Mouse (Mus musculus) heart, embryonic 11.5 days (tissue): Measurements from ENCODE around the gene Cdh23. TPM values are rescaled to one million over a fixed set of nuclear protein-coding genes. Genes with fewer than 3 reads are reported as not detected.

Experiments used
- ATAC-seq: fragments of 200-750 bp; cut with Nextera tagmentation; replicated peaks from 2 replicates; pipeline ENCODE4 v1.8.0; 2017; ENCODE audit warnings: moderate library complexity; ENCODE audit not compliant: insufficient number of reproducible peaks, low FRiP score, low TSS enrichment
- H3K27ac ChIP-seq: fragments of 300-500 bp; sonication (generic); 2 replicates; pipeline ENCODE4 v1.5.1; 2014; ENCODE audit warnings: mild to moderate bottlenecking, low read depth, low read length
- H3K27me3 ChIP-seq: fragments of 300-500 bp; sonication (generic); 2 replicates; pipeline ENCODE4 v1.6.1; 2014; ENCODE audit warnings: mild to moderate bottlenecking, low read length, mixed read lengths; ENCODE audit not compliant: control insufficient read depth, insufficient read depth
- H3K36me3 ChIP-seq: fragments of 300-500 bp; sonication (generic); 2 replicates; pipeline ENCODE4 v1.6.1; 2014; ENCODE audit warnings: mild to moderate bottlenecking, low read length, moderate library complexity, mixed read lengths; ENCODE audit not compliant: control insufficient read depth, insufficient read depth
- H3K4me1 ChIP-seq: fragments of 300-500 bp; sonication (generic); 2 replicates; pipeline ENCODE4 v1.6.1; 2014; ENCODE audit warnings: low read length; ENCODE audit not compliant: control insufficient read depth, insufficient read depth
- H3K4me2 ChIP-seq: fragments of 300-500 bp; sonication (generic); 2 replicates; pipeline ENCODE4 v1.6.1; 2014; ENCODE audit warnings: mild to moderate bottlenecking, moderate library complexity
- H3K4me3 ChIP-seq: fragments of 300-500 bp; sonication (generic); 2 replicates; pipeline ENCODE4 v1.5.1; 2014; ENCODE audit warnings: low read depth, low read length
- H3K9ac ChIP-seq: fragments of 300-500 bp; sonication (generic); 2 replicates; pipeline ENCODE4 v1.6.1; 2014; ENCODE audit warnings: mild to moderate bottlenecking, low read depth, low read length, moderate library complexity
- H3K9me3 ChIP-seq: fragments of 300-500 bp; sonication (generic); replicated peaks from 2 replicates; pipeline ENCODE4 v1.6.1; 2016; ENCODE audit warnings: low read length; ENCODE audit not compliant: control insufficient read depth
- WGBS: fragments of 180-500 bp; shearing (Covaris S2); extraction: QIAGEN DNeasy Blood & Tissue Kit; methylation state at CpG from one replicate; pipeline ENCODE4 v1.1.7; 2014; ENCODE audit not compliant: insufficient replicate concordance; 5-methylcytosine and 5-hydroxymethylcytosine counted together
- polyA plus RNA-seq: library from polyadenylated mRNA; unstranded; fragments of >200 nt; fragmentation: Nextera tagmentation; extraction: Ambion mirVana; gene quantifications from 2 replicates; pipeline ENCODE4 v1.2.1, GENCODE M21; 2014

Gene Cdh23
- polyA plus RNA-seq, 1 experiment from 2014 or later = 0.27 TPM

GRCm38 (mm10) chr10:60285676-60286372 lies 410.5 kb downstream of the Cdh23 start:
- Histone ChIP-seq H3K9ac (no peak overlapping the region; the same call in 1 of the 2 replicates), H3K4me1 (peaks cover 47% of the 10 kb centered on the region)

GRCm38 (mm10) chr10:60285183-60285582 lies 411.1 kb downstream of the Cdh23 start:
- Histone ChIP-seq H3K27ac (no peak overlapping the region), H3K9ac (no peak overlapping the region; the same call in 1 of the 2 replicates)

More at GRCm38 (mm10) chr10:60285676-60286372, 410.5 kb downstream of the Cdh23 start:
- no peaks in the 10 kb centered on the region for H3K9me3 ChIP-seq
- H3K4me3 ChIP-seq = no peak overlapping the region
- WGBS = 56% methylated on average over 14 of the region's 14 CpGs
- no peaks in the 10 kb centered on the region for H3K36me3 ChIP-seq
- H3K27me3 ChIP-seq = no peaks in the 10 kb centered on the region
- peak overlapping the region; percentile 31 for H3K4me2 ChIP-seq
- no peak for ATAC-seq
- no peak overlapping the region for H3K27ac ChIP-seq

GRCm38 (mm10) chr10:60284676-60285111 lies 411.6 kb downstream of the Cdh23 start:
- WGBS = 54% methylated on average over 8 of the region's 8 CpGs
- Histone ChIP-seq H3K9ac (no peak overlapping the region), H3K36me3 (no peaks in the 10 kb centered on the region), H3K4me2 (no peak overlapping the region), H3K27me3 (no peaks in the 10 kb centered on the region), H3K4me3 (no peak overlapping the region), H3K27ac (no peak overlapping the region), H3K4me1 (peaks cover 39% of the 10 kb centered on the region), H3K9me3 (no peaks in the 10 kb centered on the region)
- ATAC-seq = no peak

More at GRCm38 (mm10) chr10:60285183-60285582, 411.1 kb downstream of the Cdh23 start:
- ATAC-seq = no peak
- peaks cover 40% of the 10 kb centered on the region for H3K4me1 ChIP-seq
- H3K36me3 ChIP-seq = no peaks in the 10 kb centered on the region
- no peaks in the 10 kb centered on the region for H3K27me3 ChIP-seq
- 72% methylated on average over 8 of the region's 8 CpGs for WGBS
- H3K9me3 ChIP-seq = no peaks in the 10 kb centered on the region
- H3K4me3 ChIP-seq = no peak overlapping the region
- peak overlapping the region; percentile 31 for H3K4me2 ChIP-seq

- Histone ChIP-seq H3K36me3 (no peaks in the 10 kb centered on the region), H3K9ac (no peak overlapping the region), H3K4me1 (peaks cover 38% of the 10 kb centered on the region), H3K27ac (no peak overlapping the region), H3K4me2 (no peak overlapping the region), H3K9me3 (no peaks in the 10 kb centered on the region), H3K27me3 (no peaks in the 10 kb centered on the region), H3K4me3 (no peak overlapping the region)
- 86% methylated on average over 6 of the region's 6 CpGs for WGBS
- ATAC-seq = no peak
Measured at GRCm38 (mm10) chr10:60284248-60284647, 412.0 kb downstream of the Cdh23 start.

GRCm38 (mm10) chr10:60282116-60283014 lies 413.9 kb downstream of the Cdh23 start:
- Histone ChIP-seq H3K27me3 (no peaks in the 10 kb centered on the region), H3K4me2 (no peak overlapping the region), H3K27ac (no peak overlapping the region), H3K36me3 (no peaks in the 10 kb centered on the region), H3K9me3 (no peaks in the 10 kb centered on the region), H3K9ac (no peak overlapping the region), H3K4me3 (no peak overlapping the region), H3K4me1 (peaks cover 42% of the 10 kb centered on the region)
- no peak for ATAC-seq
- WGBS = 84% methylated on average over 10 of the region's 10 CpGs

- H3K27me3 ChIP-seq = no peaks in the 10 kb centered on the region
- H3K4me3 ChIP-seq = no peak overlapping the region
- no peak overlapping the region for H3K4me2 ChIP-seq
- no peaks in the 10 kb centered on the region for H3K36me3 ChIP-seq
- no peak for ATAC-seq
- H3K4me1 ChIP-seq = peaks cover 42% of the 10 kb centered on the region
- H3K9me3 ChIP-seq = no peaks in the 10 kb centered on the region
- H3K9ac ChIP-seq = no peak overlapping the region
- WGBS = 87% methylated on average over 9 of the region's 9 CpGs
- no peak overlapping the region for H3K27ac ChIP-seq
Measured at GRCm38 (mm10) chr10:60281571-60282050, 414.7 kb downstream of the Cdh23 start.

- 94% methylated on average over 6 of the region's 6 CpGs for WGBS
- Histone ChIP-seq H3K9me3 (no peaks in the 10 kb centered on the region), H3K27ac (no peak overlapping the region), H3K4me1 (peaks cover 32% of the 10 kb centered on the region), H3K4me3 (no peak overlapping the region), H3K27me3 (no peaks in the 10 kb centered on the region), H3K9ac (no peak overlapping the region), H3K36me3 (no peaks in the 10 kb centered on the region), H3K4me2 (no peak overlapping the region)
- no peak for ATAC-seq
Measured at GRCm38 (mm10) chr10:60280353-60280752, 415.9 kb downstream of the Cdh23 start.

GRCm38 (mm10) chr10:60279941-60280301 lies 416.4 kb downstream of the Cdh23 start:
- no peak overlapping the region for H3K4me2 ChIP-seq
- H3K36me3 ChIP-seq = no peaks in the 10 kb centered on the region
- H3K9ac ChIP-seq = no peak overlapping the region
- H3K9me3 ChIP-seq = no peaks in the 10 kb centered on the region
- WGBS = 90% methylated on average over 9 of the region's 9 CpGs
- H3K27ac ChIP-seq = no peak overlapping the region
- H3K4me1 ChIP-seq = peaks cover 27% of the 10 kb centered on the region
- H3K27me3 ChIP-seq = no peaks in the 10 kb centered on the region
- ATAC-seq = no peak
- no peak overlapping the region for H3K4me3 ChIP-seq
